Mouse (Mus musculus) midbrain, postnatal 0 days (tissue): ENCODE measurements around the gene Cdca5. TPM values are rescaled to one million over a fixed set of nuclear protein-coding genes. Genes with fewer than 3 reads are reported as not detected.

Experiments
- ATAC-seq: fragments of 200-750 bp; cut with Nextera tagmentation; 2 replicates; pipeline ENCODE4 v1.8.0; 2017; ENCODE audit warnings: moderate number of reproducible peaks, mild to moderate bottlenecking, moderate TSS enrichment, moderate library complexity; ENCODE audit not compliant: low FRiP score
- DNase-seq: peaks from one replicate; pipeline ENCODE4 v3.0.0-alpha.2; 2015; ENCODE audit warnings: low spot score
- H3K27ac ChIP-seq: fragments of 300-500 bp; sonication (generic); 2 replicates; pipeline ENCODE4 v1.5.1; 2014; ENCODE audit warnings: low read depth, mild to moderate bottlenecking, low read length, mixed read lengths
- H3K27me3 ChIP-seq: fragments of 300-500 bp; sonication (generic); 2 replicates; pipeline ENCODE4 v1.6.1; 2014; ENCODE audit warnings: low read length, control low read depth, mixed read lengths; ENCODE audit not compliant: insufficient read depth
- H3K36me3 ChIP-seq: fragments of 300-500 bp; sonication (generic); 2 replicates; pipeline ENCODE4 v1.6.1; 2014; ENCODE audit warnings: low read length, control low read depth, mixed read lengths; ENCODE audit not compliant: insufficient read depth
- H3K4me1 ChIP-seq: fragments of 300-500 bp; sonication (generic); 2 replicates; pipeline ENCODE4 v1.6.1; 2014; ENCODE audit warnings: mild to moderate bottlenecking, control low read depth, antibody characterized with exemption, low read length, mixed read lengths; ENCODE audit not compliant: insufficient read depth
- H3K4me2 ChIP-seq: fragments of 300-500 bp; sonication (generic); 2 replicates; pipeline ENCODE4 v1.6.1; 2014; ENCODE audit warnings: low read depth, mild to moderate bottlenecking, low read length, mixed read lengths; ENCODE audit not compliant: poor library complexity, severe bottlenecking
- H3K4me3 ChIP-seq: fragments of 300-500 bp; sonication (generic); 2 replicates; pipeline ENCODE4 v1.5.1; 2014; ENCODE audit warnings: low read depth, mild to moderate bottlenecking, low read length, moderate library complexity
- H3K9ac ChIP-seq: fragments of 300-500 bp; sonication (generic); replicated peaks from 2 replicates; pipeline ENCODE4 v1.6.1; 2014; ENCODE audit warnings: mild to moderate bottlenecking, low read length, moderate library complexity, mixed read lengths; ENCODE audit not compliant: poor library complexity, severe bottlenecking
- H3K9me3 ChIP-seq: fragments of 300-500 bp; sonication (generic); 2 replicates; pipeline ENCODE4 v1.6.1; 2016; ENCODE audit warnings: low read length, control low read depth
- CTCF ChIP-seq: IDR thresholded peaks from 2 replicates; pipeline ENCODE4 v1.5.1; 2016; ENCODE audit warnings: antibody characterized with exemption, mild to moderate bottlenecking
- WGBS: fragments of 180-500 bp; shearing (Covaris S2); extraction: QIAGEN DNeasy Blood & Tissue Kit; methylation state at CpG from one replicate; pipeline ENCODE4 v1.1.7; 2014; 5-methylcytosine and 5-hydroxymethylcytosine counted together
- polyA plus RNA-seq: library from polyadenylated mRNA; unstranded; fragments of >200 nt; fragmentation: Nextera tagmentation; extraction: Ambion mirVana; gene quantifications from 2 replicates; pipeline ENCODE4 v1.2.1, GENCODE M21; 2015
- total RNA-seq: library from RNA; depleted of rRNA; stranded (reverse); fragments of >200 nt; gene quantifications from 2 replicates; pipeline ENCODE4 v1.2.3, GENCODE M21; 2014

The Cdca5 gene
- total and polyA plus RNA-seq, 2 experiments from 2014 or later, result 1.3 to 1.6 TPM

DNA sequence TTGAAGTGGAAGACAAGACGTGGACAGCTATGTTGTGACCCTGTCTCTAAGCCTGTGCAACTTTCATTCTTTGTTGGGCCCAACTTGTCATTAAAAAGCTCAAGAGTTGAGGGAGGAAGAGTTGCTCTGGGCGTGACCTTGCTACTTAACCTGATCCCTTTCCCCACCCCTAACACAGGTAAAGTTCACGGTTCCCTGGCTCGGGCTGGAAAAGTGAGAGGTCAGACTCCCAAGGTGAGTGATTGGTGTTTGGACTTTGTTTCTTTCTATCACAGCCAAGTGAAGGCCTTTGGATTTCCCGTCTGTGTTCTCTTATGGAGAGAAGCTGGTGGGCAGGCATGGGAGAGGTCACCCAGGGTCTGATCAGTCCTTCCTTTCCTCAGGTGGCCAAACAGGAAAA lies 25.8 kb upstream of the Cdca5 start:
- Histone ChIP-seq H3K9me3 (no peaks in the 10 kb centered on the region), H3K9ac (no peak overlapping the region), H3K4me1 (peaks cover 13% of the 10 kb centered on the region), H3K36me3 (peaks cover 3% of the 10 kb centered on the region), H3K27ac (no peak overlapping the region), H3K4me2 (peak overlapping the region; percentile 85), H3K4me3 (peak overlapping the region; percentile 53; the same call in 1 of the 2 replicates), H3K27me3 (no peaks in the 10 kb centered on the region)
- DNase-seq, result no peak
- WGBS, result 82% methylated on average over 5 of the region's 5 CpGs
- ATAC-seq, result no peak
- no peak for TF ChIP-seq CTCF

DNA sequence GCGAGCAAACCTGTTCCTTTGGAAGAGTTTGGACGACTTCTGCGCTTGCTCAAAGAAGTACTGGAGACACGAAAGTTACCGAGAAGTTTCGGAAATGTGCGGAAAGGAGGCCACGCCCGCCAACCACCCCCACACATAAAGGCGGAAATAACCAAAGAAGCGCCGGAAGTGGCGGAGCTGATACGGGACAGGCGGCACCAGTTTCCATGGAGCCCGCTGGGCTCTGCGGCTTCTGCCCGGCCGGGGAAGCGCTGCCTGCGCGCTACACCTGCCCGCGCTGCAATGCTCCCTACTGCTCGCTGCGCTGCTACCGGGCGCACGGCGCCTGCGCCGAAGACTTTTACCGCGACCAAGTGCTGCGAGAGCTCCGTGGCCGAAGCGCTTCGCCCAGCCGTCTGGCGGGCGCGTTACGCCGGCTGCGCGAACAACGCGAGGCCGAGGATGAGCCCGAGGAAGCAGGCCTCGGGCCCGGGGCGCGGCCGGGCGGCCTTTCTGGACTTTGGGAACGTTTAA lies 23.7 kb upstream of the Cdca5 start, which contains the start of gene Znhit2:
Znhit2 (plus strand) TSS at position 172 of the 513 bp plus-strand sequence.
- Histone ChIP-seq H3K9me3 (no peaks in the 10 kb centered on the region), H3K4me3 (peak within 1 kb of the TSS; percentile 89), H3K36me3 (no peaks in the 10 kb centered on the region), H3K4me1 (peaks cover 14% of the 10 kb centered on the region), H3K27ac (peak within 1 kb of the TSS; percentile 92), H3K9ac (peak within 1 kb of the TSS; percentile 93), H3K4me2 (peak within 1 kb of the TSS; percentile 98), H3K27me3 (no peaks in the 10 kb centered on the region)
- ATAC-seq (peak; percentile 79), DNase-seq (peak; percentile 96)
- TF ChIP-seq CTCF, result peak; percentile 41
- WGBS, result under 1% methylated on average over 58 of the region's 58 CpGs

DNA sequence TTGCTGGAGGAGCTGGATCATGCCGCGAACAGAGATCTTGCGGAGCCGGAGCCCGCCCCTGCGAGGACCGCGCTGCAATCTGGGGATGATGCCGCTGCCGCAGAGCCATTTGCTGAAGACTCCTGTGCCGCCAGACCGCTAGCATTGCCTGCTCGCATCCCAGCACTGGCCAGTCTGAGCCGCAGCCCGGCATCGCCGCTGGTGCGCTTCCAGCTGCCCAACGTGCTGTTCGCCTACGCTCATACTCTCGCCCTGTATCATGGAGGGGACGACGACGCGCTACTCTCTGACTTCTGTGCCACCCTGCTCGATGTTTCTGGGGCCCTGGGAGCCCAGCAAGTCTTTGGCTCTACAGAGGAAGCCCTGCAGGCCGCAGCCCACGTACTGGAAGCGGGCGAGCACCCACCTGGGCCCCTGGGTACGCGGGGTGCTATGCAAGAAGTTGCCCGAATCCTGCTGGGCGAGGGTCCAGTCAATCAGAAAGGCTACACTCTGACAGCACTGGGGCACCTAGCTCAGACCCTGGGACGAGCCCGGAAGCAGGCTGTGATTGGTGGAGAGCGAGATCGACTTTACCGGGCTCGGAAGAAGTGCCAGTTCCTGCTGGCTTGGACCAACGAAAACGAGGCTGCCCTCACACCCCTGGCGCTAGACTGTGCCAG lies 23.0 kb upstream of the Cdca5 start:
- ATAC-seq (no peak), DNase-seq (peak; percentile 49)
- Histone ChIP-seq H3K4me1 (peaks cover 18% of the 10 kb centered on the region), H3K27me3 (no peaks in the 10 kb centered on the region), H3K4me3 (peak overlapping the region; percentile 89), H3K9ac (peak overlapping the region; percentile 93), H3K9me3 (no peaks in the 10 kb centered on the region), H3K4me2 (peak overlapping the region; percentile 98), H3K36me3 (no peaks in the 10 kb centered on the region), H3K27ac (peak overlapping the region; percentile 92)
- TF ChIP-seq CTCF, result no peak
- WGBS, result 1% methylated on average over 44 of the region's 44 CpGs

DNA sequence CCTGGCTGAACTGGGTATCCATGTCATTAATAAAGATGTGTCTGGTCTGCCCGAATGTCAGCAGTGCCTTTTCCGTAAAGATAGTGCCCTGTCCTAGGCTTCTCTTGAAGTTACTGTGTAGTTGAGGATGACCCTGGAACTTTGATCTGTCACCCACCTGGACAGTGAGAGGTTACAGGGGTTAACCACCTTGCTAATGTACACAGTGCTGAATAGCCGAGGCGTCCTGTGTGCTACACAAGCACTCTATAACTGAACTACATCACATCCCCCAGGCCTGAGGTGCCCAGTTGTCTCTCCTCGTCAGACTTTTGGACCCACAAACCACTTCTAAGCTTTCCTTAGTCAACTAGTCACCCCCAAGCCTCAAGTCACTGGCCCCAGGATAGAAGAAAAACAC lies 22.4 kb upstream of the Cdca5 start:
- ATAC-seq, result no peak
- TF ChIP-seq CTCF, result no peak
- H3K4me2 ChIP-seq, result peak overlapping the region; percentile 98
- H3K27me3 ChIP-seq, result no peaks in the 10 kb centered on the region
- peak overlapping the region; percentile 93 for H3K9ac ChIP-seq
- no peaks in the 10 kb centered on the region for H3K9me3 ChIP-seq
- H3K4me1 ChIP-seq, result peaks cover 18% of the 10 kb centered on the region
- no peaks in the 10 kb centered on the region for H3K36me3 ChIP-seq
- no peak for DNase-seq
- 65% methylated on average over 5 of the region's 5 CpGs for WGBS
- peak overlapping the region; percentile 89 for H3K4me3 ChIP-seq
- H3K27ac ChIP-seq, result peak overlapping the region; percentile 92

DNA sequence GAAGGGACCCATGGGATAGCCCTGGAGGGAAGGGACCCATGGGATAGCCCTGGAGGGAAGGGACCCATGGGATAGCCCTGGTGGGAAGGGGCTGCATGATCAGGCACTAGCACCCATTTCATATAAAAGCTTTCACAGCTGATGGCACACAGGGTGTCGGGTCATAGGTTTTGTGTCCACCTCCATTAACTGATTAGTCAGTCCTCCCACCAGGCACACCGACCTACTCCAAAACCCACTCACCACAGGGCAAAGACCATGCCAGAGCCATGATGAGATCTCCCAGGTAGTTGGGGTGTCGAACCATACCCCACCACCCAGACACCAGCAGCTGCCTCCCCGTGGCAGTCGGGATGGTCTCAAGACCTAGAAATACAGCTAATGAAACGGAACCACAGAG lies 21.7 kb upstream of the Cdca5 start:
- DNase-seq (no peak), ATAC-seq (no peak)
- no peak overlapping the region for H3K4me2 ChIP-seq
- peaks cover 18% of the 10 kb centered on the region for H3K4me1 ChIP-seq
- H3K4me3 ChIP-seq, result no peak overlapping the region
- TF ChIP-seq CTCF, result no peak
- no peaks in the 10 kb centered on the region for H3K27me3 ChIP-seq
- 98% methylated on average over 6 of the region's 6 CpGs for WGBS
- no peak overlapping the region for H3K27ac ChIP-seq
- H3K36me3 ChIP-seq, result no peaks in the 10 kb centered on the region
- no peaks in the 10 kb centered on the region for H3K9me3 ChIP-seq
- H3K9ac ChIP-seq, result no peak overlapping the region

DNA sequence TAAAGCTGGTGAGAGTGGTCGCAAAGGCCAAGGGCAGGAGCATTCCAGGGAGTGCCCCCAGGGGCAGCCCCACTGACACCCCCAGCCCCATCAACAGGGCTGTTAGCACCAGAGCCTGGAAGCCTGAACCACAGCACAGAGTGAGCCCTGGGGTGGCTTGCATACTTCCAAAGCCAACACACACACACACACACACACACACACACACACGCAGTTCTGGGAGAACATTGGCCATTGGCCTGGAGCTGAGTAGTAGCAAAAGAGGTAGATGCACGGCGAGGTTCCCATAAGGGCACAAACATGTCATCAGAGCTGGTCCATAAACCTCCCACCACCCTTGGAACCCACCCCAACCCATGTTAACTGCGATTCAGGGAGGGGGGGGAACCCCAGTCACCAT lies 18.2 kb upstream of the Cdca5 start:
- Histone ChIP-seq H3K9ac (peak overlapping the region; percentile 65), H3K4me3 (peak overlapping the region; percentile 48), H3K4me1 (peaks cover 14% of the 10 kb centered on the region), H3K4me2 (peak overlapping the region; percentile 77), H3K27ac (peak overlapping the region; percentile 85), H3K27me3 (no peaks in the 10 kb centered on the region), H3K36me3 (peaks cover 27% of the 10 kb centered on the region), H3K9me3 (no peaks in the 10 kb centered on the region)
- TF ChIP-seq CTCF, result no peak
- ATAC-seq (0 out of 2 replicates have a peak, but pooled peaks have one; percentile 2), DNase-seq (no peak)
- WGBS, result 37% methylated on average over 5 of the region's 5 CpGs
